Mouse (Mus musculus): ENCODE data around the gene Sptbn1. TPM values are rescaled to one million over a fixed set of nuclear protein-coding genes. Genes with fewer than 3 reads are reported as not detected.

Gene Sptbn1
- polyA plus RNA-seq, 1 experiment from 2014 or later = 74.8 TPM

DNA sequence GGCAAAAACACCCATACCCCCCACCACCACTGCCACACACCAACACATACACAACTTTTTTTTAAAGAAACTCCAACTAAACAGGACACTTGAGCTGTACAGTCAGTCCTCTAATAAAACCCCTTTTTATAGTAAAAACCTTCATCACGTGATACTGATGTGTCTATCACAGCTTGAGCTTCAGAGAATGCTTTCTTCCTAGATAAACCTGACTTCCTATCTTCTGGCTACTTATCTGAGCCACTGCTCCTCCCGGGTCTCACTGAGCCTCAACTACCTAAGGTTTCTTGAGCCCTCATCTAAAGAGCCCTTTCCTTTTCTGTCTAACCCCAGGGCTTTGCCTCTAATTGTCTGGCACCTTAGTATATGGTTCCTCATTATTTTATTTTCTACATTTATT, 113.0 kb downstream of the Sptbn1 start:
- ATAC-seq (replicated peaks; ENCODE audit: low FRiP score) (no peak), DNase-seq (ENCODE audit: low spot score) (no peak)
- Histone ChIP-seq H3K27ac (ENCODE audit: low read depth, low read length) (no peak overlapping the region), H3K27me3 (ENCODE audit: control insufficient read depth, insufficient read depth, low read length) (no peaks in the 10 kb centered on the region), H3K9me3 (ENCODE audit: control insufficient read depth, low read length) (no peaks in the 10 kb centered on the region), H3K4me1 (replicated peaks; ENCODE audit: control insufficient read depth, insufficient read depth, low read length) (no peaks in the 10 kb centered on the region), H3K9ac (ENCODE audit: low read length) (no peak overlapping the region), H3K4me3 (ENCODE audit: low read depth, low read length) (no peak overlapping the region), H3K36me3 (ENCODE audit: control insufficient read depth, insufficient read depth, low read length) (no peaks in the 10 kb centered on the region; the same call in 1 of the 2 replicates), H3K4me2 (ENCODE audit: low read depth, low read length, severe bottlenecking) (no peak overlapping the region)
- 88% methylated on average over 2 of the region's 2 CpGs for WGBS

DNA sequence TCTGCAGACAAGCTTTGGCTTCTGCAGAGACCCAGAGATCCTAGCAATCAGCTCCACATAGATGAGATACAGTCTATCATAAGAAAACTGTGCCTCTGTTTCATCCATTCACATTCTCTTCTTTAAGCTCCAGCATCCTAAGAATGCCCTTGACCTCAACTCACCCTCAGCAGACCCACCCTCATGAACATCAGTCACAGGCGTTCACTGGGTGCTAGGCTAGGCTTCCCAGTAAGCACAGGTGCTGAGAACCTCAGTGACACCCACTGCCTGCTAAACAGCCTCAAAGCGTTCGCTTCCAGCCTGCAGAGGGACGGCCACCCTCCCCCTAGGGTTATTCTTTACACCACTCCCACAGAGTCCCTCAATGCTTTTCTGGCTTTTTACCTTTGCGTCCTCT, 119.1 kb downstream of the Sptbn1 start:
- Histone ChIP-seq H3K4me1 (replicated peaks; ENCODE audit: control insufficient read depth, insufficient read depth, low read length) (no peaks in the 10 kb centered on the region), H3K36me3 (ENCODE audit: control insufficient read depth, insufficient read depth, low read length) (no peaks in the 10 kb centered on the region; the same call in 1 of the 2 replicates), H3K4me3 (ENCODE audit: low read depth, low read length) (no peak overlapping the region), H3K9ac (ENCODE audit: low read length) (no peak overlapping the region), H3K9me3 (ENCODE audit: control insufficient read depth, low read length) (no peaks in the 10 kb centered on the region), H3K4me2 (ENCODE audit: low read depth, low read length, severe bottlenecking) (no peak overlapping the region), H3K27me3 (ENCODE audit: control insufficient read depth, insufficient read depth, low read length) (no peaks in the 10 kb centered on the region), H3K27ac (ENCODE audit: low read depth, low read length) (no peak overlapping the region)
- 85% methylated on average over 5 of the region's 5 CpGs for WGBS
- DNase-seq (ENCODE audit: low spot score) (no peak), ATAC-seq (replicated peaks; ENCODE audit: low FRiP score) (no peak)

DNA sequence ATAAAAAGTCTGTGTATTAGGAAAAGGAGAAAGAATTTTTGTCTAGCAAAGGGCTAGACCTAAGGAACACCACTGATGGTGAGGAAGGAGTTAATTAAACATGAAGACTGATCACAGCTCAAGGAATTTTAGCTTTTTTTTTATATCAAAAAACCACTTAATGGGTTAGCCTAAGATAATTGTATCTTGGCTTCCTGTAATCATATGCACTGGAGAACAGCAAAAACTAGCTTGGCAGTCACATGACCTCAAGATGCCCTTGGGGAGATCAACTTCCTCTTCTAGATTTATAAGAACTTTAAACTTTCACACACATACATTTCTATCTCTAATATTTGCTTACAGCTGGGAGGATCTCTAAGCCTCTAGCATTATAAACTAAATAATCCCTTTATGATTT, 119.6 kb downstream of the Sptbn1 start:
- H3K36me3 ChIP-seq (ENCODE audit: control insufficient read depth, insufficient read depth, low read length) = no peaks in the 10 kb centered on the region; the same call in 1 of the 2 replicates
- H3K4me3 ChIP-seq (ENCODE audit: low read depth, low read length) = no peak overlapping the region
- no peaks in the 10 kb centered on the region for H3K27me3 ChIP-seq (ENCODE audit: control insufficient read depth, insufficient read depth, low read length)
- H3K4me2 ChIP-seq (ENCODE audit: low read depth, low read length, severe bottlenecking) = no peak overlapping the region
- DNase-seq (ENCODE audit: low spot score) = no peak
- H3K27ac ChIP-seq (ENCODE audit: low read depth, low read length) = no peak overlapping the region
- no peak overlapping the region for H3K9ac ChIP-seq (ENCODE audit: low read length)
- no peaks in the 10 kb centered on the region for H3K9me3 ChIP-seq (ENCODE audit: control insufficient read depth, low read length)
- H3K4me1 ChIP-seq (replicated peaks; ENCODE audit: control insufficient read depth, insufficient read depth, low read length) = no peaks in the 10 kb centered on the region
- ATAC-seq (replicated peaks; ENCODE audit: low FRiP score) = no peak

DNA sequence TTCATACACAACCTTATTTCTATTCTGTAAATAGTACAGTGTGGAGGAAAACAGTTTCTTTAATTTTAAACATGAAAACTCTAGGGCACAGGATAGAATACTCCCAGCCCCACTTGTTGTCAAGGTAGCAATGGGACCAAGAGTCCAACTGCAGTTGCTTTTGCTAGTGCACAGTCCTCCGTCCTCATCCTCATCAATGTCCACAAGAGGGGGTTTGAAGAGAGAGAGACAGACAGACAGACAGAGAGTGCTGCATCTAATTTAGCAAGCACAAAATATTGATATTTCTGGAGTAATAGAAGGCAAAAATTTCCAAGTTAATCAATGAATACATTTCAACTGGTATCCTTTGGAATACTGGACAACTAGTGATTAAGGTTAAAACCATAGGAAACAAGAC, 120.1 kb downstream of the Sptbn1 start:
- Histone ChIP-seq H3K27me3 (ENCODE audit: control insufficient read depth, insufficient read depth, low read length) (no peaks in the 10 kb centered on the region), H3K36me3 (ENCODE audit: control insufficient read depth, insufficient read depth, low read length) (no peaks in the 10 kb centered on the region; the same call in 1 of the 2 replicates), H3K4me3 (ENCODE audit: low read depth, low read length) (no peak overlapping the region), H3K4me1 (replicated peaks; ENCODE audit: control insufficient read depth, insufficient read depth, low read length) (no peaks in the 10 kb centered on the region), H3K9ac (ENCODE audit: low read length) (no peak overlapping the region), H3K9me3 (ENCODE audit: control insufficient read depth, low read length) (no peaks in the 10 kb centered on the region), H3K4me2 (ENCODE audit: low read depth, low read length, severe bottlenecking) (no peak overlapping the region), H3K27ac (ENCODE audit: low read depth, low read length) (no peak overlapping the region)
- ATAC-seq (replicated peaks; ENCODE audit: low FRiP score) = no peak
- WGBS = 93% methylated on average over 1 of the region's 1 CpGs
- DNase-seq (ENCODE audit: low spot score) = no peak

DNA sequence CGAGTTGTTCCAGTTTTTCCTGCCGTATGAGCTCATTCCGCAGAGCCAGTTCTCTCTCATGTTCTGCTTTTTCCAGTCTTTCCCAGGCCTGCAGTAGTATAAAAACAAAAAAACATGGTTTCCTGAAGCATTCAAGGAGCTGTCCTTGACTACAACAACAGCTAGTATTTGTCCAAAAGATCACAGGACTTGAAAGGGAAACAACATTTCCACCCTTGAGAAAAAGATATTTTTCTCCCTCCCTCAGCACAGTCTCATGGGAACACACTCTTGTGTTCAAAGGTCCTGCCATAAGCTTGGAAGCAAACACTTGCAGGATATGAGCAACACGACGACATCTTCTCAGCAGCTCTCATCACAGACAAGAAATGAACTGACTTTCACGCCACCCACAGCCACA, 124.9 kb downstream of the Sptbn1 start:
- H3K27ac ChIP-seq (ENCODE audit: low read depth, low read length) = no peak overlapping the region
- H3K4me3 ChIP-seq (ENCODE audit: low read depth, low read length) = no peak overlapping the region
- no peak overlapping the region for H3K9ac ChIP-seq (ENCODE audit: low read length)
- DNase-seq (ENCODE audit: low spot score) (no peak), ATAC-seq (replicated peaks; ENCODE audit: low FRiP score) (no peak)
- H3K4me1 ChIP-seq (replicated peaks; ENCODE audit: control insufficient read depth, insufficient read depth, low read length) = no peaks in the 10 kb centered on the region
- H3K9me3 ChIP-seq (ENCODE audit: control insufficient read depth, low read length) = no peaks in the 10 kb centered on the region
- no peak overlapping the region for H3K4me2 ChIP-seq (ENCODE audit: low read depth, low read length, severe bottlenecking)
- H3K27me3 ChIP-seq (ENCODE audit: control insufficient read depth, insufficient read depth, low read length) = no peaks in the 10 kb centered on the region
- 91% methylated on average over 6 of the region's 6 CpGs for WGBS
- H3K36me3 ChIP-seq (ENCODE audit: control insufficient read depth, insufficient read depth, low read length) = no peaks in the 10 kb centered on the region; the same call in 1 of the 2 replicates

DNA sequence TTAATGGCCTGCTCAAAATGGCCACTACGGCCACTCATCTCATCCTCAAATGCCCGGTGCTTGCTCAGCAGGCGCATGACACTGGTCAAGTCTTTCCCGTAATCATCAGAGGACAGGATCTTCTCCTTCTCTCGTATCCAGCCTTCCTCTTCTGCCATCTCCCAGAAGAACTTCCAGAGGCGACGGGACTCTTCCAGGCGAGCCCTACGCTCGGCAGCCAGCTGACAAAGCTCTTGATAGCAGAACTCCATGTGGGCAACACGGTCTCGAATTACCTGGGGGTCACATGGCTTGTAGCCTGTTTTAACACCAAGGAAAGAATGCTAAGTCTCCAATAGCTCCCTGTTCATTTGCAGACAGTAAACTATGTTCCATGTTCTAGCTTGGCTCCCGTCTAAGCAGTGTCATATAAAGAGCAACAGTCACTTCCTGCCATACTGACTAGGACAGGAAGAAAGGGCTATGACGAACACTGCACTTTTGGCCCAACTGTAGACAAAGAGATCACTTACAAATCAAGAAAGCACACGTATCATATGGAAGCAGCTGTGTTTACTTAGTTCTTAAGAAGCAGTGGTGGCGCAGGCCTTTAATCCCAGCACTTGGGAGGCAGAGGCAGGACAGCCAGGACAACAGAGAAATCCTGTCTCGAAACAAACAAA, 128.7 kb downstream of the Sptbn1 start:
- no peak for DNase-seq (ENCODE audit: low spot score)
- H3K27ac ChIP-seq (ENCODE audit: low read depth, low read length) = no peak overlapping the region
- 92% methylated on average over 17 of the region's 17 CpGs for WGBS
- no peak overlapping the region for H3K4me2 ChIP-seq (ENCODE audit: low read depth, low read length, severe bottlenecking)
- H3K4me1 ChIP-seq (replicated peaks; ENCODE audit: control insufficient read depth, insufficient read depth, low read length) = no peaks in the 10 kb centered on the region
- no peak overlapping the region for H3K9ac ChIP-seq (ENCODE audit: low read length)
- no peaks in the 10 kb centered on the region for H3K9me3 ChIP-seq (ENCODE audit: control insufficient read depth, low read length)
- H3K27me3 ChIP-seq (ENCODE audit: control insufficient read depth, insufficient read depth, low read length) = no peaks in the 10 kb centered on the region
- no peak overlapping the region for H3K4me3 ChIP-seq (ENCODE audit: low read depth, low read length)
- peaks cover 3% of the 10 kb centered on the region; the same call in 1 of the 2 replicates for H3K36me3 ChIP-seq (ENCODE audit: control insufficient read depth, insufficient read depth, low read length)
- no peak for ATAC-seq (replicated peaks; ENCODE audit: low FRiP score)

DNA sequence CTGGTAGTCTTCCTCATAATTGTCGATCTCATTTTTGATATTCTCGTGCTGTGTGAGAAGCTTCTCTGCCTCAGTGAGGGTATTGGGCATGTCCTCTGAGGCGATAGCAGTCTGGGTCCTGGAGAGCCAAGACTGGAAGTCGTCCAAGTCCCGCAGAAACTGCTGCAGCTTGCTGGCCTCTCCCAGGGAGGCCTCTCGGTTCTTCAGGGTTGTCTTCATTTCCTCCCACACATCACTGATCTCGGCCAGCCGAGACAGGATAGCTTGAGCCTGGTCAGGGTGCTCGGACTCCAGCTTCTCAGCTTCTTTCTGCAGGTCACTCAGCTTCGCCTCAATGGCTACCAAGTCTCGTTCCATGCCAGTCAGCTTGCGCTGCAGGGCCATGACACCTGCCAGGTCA, 130.9 kb downstream of the Sptbn1 start:
- 93% methylated on average over 12 of the region's 12 CpGs for WGBS

DNA sequence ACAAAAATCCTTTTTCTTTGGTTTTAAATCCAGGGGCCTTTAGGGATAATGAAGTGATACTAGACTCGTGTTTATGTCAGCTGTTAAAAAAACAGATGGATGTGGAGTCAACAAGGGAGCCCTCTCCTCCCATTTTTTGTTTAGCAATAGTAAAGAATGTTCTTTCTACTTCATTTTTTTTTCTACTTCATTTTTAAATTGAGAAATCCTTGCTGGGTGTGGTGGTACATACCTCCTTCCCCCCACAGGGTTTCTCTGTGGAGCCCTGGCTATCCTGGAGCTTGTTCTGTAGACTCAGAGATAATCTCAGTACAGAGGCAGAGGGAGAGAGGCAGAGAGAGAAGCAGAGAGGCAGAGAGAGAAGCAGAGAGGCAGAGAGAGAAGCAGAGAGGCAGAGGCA, 133.9 kb downstream of the Sptbn1 start:
- Histone ChIP-seq H3K4me2 (ENCODE audit: low read depth, low read length, severe bottlenecking) (no peak overlapping the region), H3K4me1 (replicated peaks; ENCODE audit: control insufficient read depth, insufficient read depth, low read length) (no peaks in the 10 kb centered on the region), H3K4me3 (ENCODE audit: low read depth, low read length) (no peak overlapping the region), H3K27ac (ENCODE audit: low read depth, low read length) (no peak overlapping the region), H3K27me3 (ENCODE audit: control insufficient read depth, insufficient read depth, low read length) (no peaks in the 10 kb centered on the region), H3K9ac (ENCODE audit: low read length) (no peak overlapping the region), H3K36me3 (ENCODE audit: control insufficient read depth, insufficient read depth, low read length) (peaks cover 3% of the 10 kb centered on the region; the same call in 1 of the 2 replicates), H3K9me3 (ENCODE audit: control insufficient read depth, low read length) (no peaks in the 10 kb centered on the region)
- WGBS = 74% methylated on average over 1 of the region's 1 CpGs
- DNase-seq (ENCODE audit: low spot score) (no peak), ATAC-seq (replicated peaks; ENCODE audit: low FRiP score) (no peak)

More for the DNA sequence above, 130.9 kb downstream of the Sptbn1 start:
- no peaks in the 10 kb centered on the region for H3K9me3 ChIP-seq (ENCODE audit: control insufficient read depth, low read length)
- H3K4me1 ChIP-seq (replicated peaks; ENCODE audit: control insufficient read depth, insufficient read depth, low read length) = no peaks in the 10 kb centered on the region
- H3K4me3 ChIP-seq (ENCODE audit: low read depth, low read length) = no peak overlapping the region
- no peaks in the 10 kb centered on the region for H3K27me3 ChIP-seq (ENCODE audit: control insufficient read depth, insufficient read depth, low read length)
- H3K9ac ChIP-seq (ENCODE audit: low read length) = no peak overlapping the region
- no peak overlapping the region for H3K27ac ChIP-seq (ENCODE audit: low read depth, low read length)
- ATAC-seq (replicated peaks; ENCODE audit: low FRiP score) = no peak
- DNase-seq (ENCODE audit: low spot score) = no peak
- H3K36me3 ChIP-seq (ENCODE audit: control insufficient read depth, insufficient read depth, low read length) = peaks cover 3% of the 10 kb centered on the region; the same call in 1 of the 2 replicates
- H3K4me2 ChIP-seq (ENCODE audit: low read depth, low read length, severe bottlenecking) = no peak overlapping the region

DNA sequence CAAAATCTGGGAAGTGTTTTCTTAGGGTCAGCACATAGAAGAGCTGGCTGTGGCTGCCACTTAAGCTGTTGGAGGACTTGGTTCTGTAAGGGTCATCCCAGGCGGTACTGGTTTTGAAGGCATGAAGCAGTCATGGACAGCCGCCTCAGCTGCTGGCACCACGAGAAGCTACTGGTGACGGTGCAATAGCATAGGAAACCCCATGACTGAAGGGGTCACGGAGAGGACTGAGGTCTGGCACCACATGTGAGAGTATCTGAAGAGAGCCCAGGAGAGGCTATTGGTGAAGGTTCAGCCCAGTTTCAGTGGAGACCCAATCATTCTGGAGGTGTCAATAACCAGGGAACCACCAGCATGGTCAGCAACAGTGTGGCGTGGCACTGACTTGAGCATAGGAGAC, 135.4 kb downstream of the Sptbn1 start:
- no peak for ATAC-seq (replicated peaks; ENCODE audit: low FRiP score)
- Histone ChIP-seq H3K4me2 (ENCODE audit: low read depth, low read length, severe bottlenecking) (no peak overlapping the region), H3K27ac (ENCODE audit: low read depth, low read length) (no peak overlapping the region), H3K4me1 (replicated peaks; ENCODE audit: control insufficient read depth, insufficient read depth, low read length) (no peaks in the 10 kb centered on the region), H3K4me3 (ENCODE audit: low read depth, low read length) (no peak overlapping the region), H3K27me3 (ENCODE audit: control insufficient read depth, insufficient read depth, low read length) (no peaks in the 10 kb centered on the region), H3K9me3 (ENCODE audit: control insufficient read depth, low read length) (no peaks in the 10 kb centered on the region), H3K36me3 (ENCODE audit: control insufficient read depth, insufficient read depth, low read length) (peaks cover 8% of the 10 kb centered on the region; the same call in 1 of the 2 replicates), H3K9ac (ENCODE audit: low read length) (no peak overlapping the region)
- no peak for DNase-seq (ENCODE audit: low spot score)
- 96% methylated on average over 6 of the region's 6 CpGs for WGBS

All from forebrain, embryonic 11.5 days (tissue).